Mouse (Mus musculus): ENCODE measurements around the gene Dnah6. TPM values are rescaled to one million over a fixed set of nuclear protein-coding genes. Genes with fewer than 3 reads are reported as not detected.

The Dnah6 gene
- polyA plus RNA-seq, 1 experiment from 2014 or later: 0.04 TPM

DNA sequence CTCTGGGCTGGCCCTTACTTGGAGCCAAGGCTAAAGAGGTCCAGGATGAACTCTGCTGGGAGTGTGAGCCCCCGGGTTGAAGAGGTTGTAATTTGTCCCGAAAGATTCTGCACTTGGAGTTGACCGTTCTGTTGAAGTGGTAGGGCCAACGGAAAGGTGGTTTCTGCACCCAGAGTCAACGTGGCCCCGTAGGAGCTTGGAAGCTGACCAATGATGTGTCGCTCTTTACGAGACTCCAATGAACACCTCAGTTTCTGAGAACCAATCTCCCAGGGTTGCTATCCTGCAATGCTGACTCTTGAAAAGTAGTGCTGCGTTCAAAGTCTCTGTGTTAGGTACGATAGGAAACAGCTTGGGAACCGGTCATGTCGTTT, 27.6 kb upstream of the Dnah6 start:
- Histone ChIP-seq H3K4me3 (peak overlapping the region; percentile 95), H3K4me1 (peaks cover 14% of the 10 kb centered on the region), H3K36me3 (replicated peaks) (no peaks in the 10 kb centered on the region; the same call in 1 of the 2 replicates), H3K27me3 (replicated peaks; ENCODE audit: low read depth, poor library complexity, severe bottlenecking) (no peaks in the 10 kb centered on the region), H3K27ac (replicated peaks) (peak overlapping the region; percentile 91), H3K9me3 (no peaks in the 10 kb centered on the region)
- DNase-seq (ENCODE audit: low spot score): no peak
- 11% methylated on average over 12 of the region's 12 CpGs for WGBS

DNA sequence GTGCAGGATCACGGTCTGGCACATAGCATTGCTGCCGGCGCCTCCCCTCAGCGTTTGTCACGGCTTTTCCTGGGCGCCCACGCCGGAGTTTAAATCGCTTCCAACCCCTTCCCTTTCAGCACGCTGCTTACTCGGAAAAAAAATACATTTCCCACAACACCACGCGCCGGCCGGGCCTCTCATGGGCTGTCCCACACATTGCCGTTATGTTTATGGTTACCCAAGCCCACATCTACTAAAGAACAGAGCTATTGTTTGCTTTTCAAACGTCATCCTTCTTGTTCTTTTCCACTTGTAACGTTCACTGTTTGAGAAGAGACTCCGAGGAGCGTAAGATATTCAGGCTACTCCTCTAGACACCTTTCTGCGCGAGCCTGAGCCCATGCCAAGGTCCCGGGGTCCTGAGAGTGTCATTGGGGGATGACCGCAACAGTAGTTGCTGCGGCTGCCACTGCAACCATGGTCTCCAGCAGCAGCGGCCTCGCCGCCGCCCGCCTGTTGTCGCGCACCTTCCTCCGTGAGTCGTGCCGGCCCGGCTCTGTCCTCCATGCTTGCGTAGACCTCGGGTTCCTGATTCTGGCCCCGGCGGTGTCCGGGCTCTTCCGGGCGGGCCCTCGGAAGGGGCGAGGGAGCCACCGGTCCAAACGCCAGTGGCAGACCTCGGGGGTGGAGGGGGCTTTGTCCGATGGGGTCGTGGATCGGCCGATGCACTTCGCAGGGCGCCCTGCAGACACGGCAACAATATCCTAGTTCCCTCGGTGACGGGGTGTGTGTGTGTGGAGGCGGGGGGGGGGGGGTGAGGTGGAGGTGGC, 27.0 kb upstream of the Dnah6 start, which contains the start of gene Suclg1:
Gene Suclg1, plus strand, starts transcription at position 146 of the 812 bp plus-strand sequence.
- under 1% methylated on average over 58 of the region's 58 CpGs for WGBS
- H3K27ac ChIP-seq (replicated peaks): peak within 1 kb of the TSS; percentile 91
- H3K4me3 ChIP-seq: peak within 1 kb of the TSS; percentile 95
- H3K9me3 ChIP-seq: no peaks in the 10 kb centered on the region
- H3K36me3 ChIP-seq (replicated peaks): no peaks in the 10 kb centered on the region; the same call in 1 of the 2 replicates
- DNase-seq (ENCODE audit: low spot score): peak; percentile 88
- H3K27me3 ChIP-seq (replicated peaks; ENCODE audit: low read depth, poor library complexity, severe bottlenecking): no peaks in the 10 kb centered on the region
- H3K4me1 ChIP-seq: peaks cover 14% of the 10 kb centered on the region

- DNase-seq (ENCODE audit: low spot score): peak; percentile 37
- 37% methylated on average over 4 of the region's 4 CpGs for WGBS
- peak overlapping the region; percentile 95 for H3K4me3 ChIP-seq
Observed at GRCm38 (mm10) chr6:73247452-73247851, 26.0 kb upstream of the Dnah6 start.

DNA sequence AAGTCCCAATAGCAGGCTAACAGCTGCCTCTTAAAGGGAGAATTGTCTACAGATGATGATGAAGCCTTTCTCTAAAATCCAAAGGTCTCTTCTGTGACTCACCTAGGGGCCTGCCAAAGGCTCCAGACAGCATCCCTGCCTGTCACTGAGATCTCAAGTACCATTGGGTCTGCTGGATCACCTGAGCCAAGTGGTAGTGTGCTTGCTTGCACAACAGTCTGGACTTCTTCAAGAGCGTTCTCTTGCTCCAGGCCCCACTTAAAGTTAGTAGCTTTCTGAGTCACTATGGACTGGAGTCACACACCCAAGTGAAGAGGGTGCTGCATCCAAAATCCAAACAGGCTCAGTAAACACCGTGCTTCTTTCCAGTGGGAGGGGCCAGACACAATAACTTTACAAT, 25.4 kb upstream of the Dnah6 start:
- Histone ChIP-seq H3K9me3 (no peaks in the 10 kb centered on the region), H3K4me3 (no peak overlapping the region), H3K27ac (replicated peaks) (no peak overlapping the region), H3K4me1 (peaks cover 14% of the 10 kb centered on the region), H3K36me3 (replicated peaks) (no peaks in the 10 kb centered on the region; the same call in 1 of the 2 replicates), H3K27me3 (replicated peaks; ENCODE audit: low read depth, poor library complexity, severe bottlenecking) (no peaks in the 10 kb centered on the region)
- 68% methylated on average over 2 of the region's 2 CpGs for WGBS
- no peak for DNase-seq (ENCODE audit: low spot score)

More at GRCm38 (mm10) chr6:73247452-73247851, 26.0 kb upstream of the Dnah6 start:
- H3K27me3 ChIP-seq (replicated peaks; ENCODE audit: low read depth, poor library complexity, severe bottlenecking): no peaks in the 10 kb centered on the region
- no peaks in the 10 kb centered on the region; the same call in 1 of the 2 replicates for H3K36me3 ChIP-seq (replicated peaks)
- H3K4me1 ChIP-seq: peaks cover 14% of the 10 kb centered on the region
- no peak overlapping the region for H3K27ac ChIP-seq (replicated peaks)
- no peaks in the 10 kb centered on the region for H3K9me3 ChIP-seq

GRCm38 (mm10) chr6:73235650-73236049, 14.2 kb upstream of the Dnah6 start:
- Histone ChIP-seq H3K27ac (replicated peaks) (no peak overlapping the region), H3K27me3 (replicated peaks; ENCODE audit: low read depth, poor library complexity, severe bottlenecking) (no peaks in the 10 kb centered on the region), H3K4me1 (no peaks in the 10 kb centered on the region), H3K36me3 (replicated peaks) (no peaks in the 10 kb centered on the region), H3K4me3 (no peak overlapping the region), H3K9me3 (no peaks in the 10 kb centered on the region)
- no peak for DNase-seq (ENCODE audit: low spot score)
- WGBS: 78% methylated on average over 3 of the region's 3 CpGs

DNA sequence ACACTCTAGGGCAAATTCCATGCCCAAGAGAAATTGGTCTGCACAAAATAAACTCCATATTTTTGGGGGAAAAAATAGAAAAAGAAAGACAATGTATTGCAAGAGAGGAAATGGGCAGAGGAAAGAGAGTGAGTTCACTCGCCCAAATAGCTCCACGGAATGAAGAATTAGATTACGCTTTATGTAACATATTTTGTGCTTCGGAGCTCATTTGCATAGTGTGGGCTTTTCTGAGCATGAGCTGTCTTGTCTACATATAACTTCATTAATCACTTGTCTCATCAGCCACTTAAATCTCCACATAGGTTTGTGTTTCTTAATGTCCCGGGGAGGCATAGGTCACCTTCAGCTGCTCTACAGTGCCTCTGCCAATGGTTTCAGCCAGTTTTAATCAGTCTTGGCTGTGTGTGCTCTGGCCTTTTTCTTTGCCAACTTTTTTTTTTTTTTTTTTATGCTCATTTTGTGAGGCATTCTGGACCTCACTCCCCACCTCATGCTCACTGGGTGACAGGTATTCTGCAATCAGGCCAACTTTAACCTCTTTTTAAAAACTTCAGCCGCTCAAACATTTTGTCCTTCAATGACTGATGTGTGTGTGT, 12.9 kb upstream of the Dnah6 start:
- Histone ChIP-seq H3K36me3 (replicated peaks) (no peaks in the 10 kb centered on the region), H3K4me3 (no peak overlapping the region), H3K27me3 (replicated peaks; ENCODE audit: low read depth, poor library complexity, severe bottlenecking) (no peaks in the 10 kb centered on the region), H3K27ac (replicated peaks) (no peak overlapping the region), H3K4me1 (no peaks in the 10 kb centered on the region), H3K9me3 (no peaks in the 10 kb centered on the region)
- 92% methylated on average over 6 of the region's 6 CpGs for WGBS
- no peak for DNase-seq (ENCODE audit: low spot score)

DNA sequence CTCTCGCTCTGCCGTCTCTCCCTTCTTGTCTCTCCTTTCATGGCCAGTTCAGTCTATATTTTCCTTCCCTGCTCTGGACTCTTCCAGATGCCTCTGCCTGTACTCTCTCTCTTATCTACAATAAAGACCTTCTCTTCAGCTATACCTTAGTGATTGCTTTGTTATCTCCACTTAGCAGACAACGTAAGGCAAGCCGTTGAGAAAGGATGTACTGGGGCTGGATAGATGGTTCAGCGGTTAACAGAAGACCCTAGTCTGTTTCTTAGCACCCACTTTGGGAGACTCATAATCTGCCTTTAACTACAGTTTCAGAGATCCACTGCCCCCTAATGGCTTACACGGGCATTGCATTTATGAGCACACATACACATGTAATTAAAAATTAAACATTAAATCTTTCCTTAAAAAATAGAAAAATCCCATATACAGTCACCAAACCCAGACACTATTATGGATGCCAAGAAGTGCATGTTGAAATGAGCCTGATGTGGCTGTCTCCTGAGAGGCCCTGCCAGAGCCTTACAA, 11.8 kb upstream of the Dnah6 start:
- Histone ChIP-seq H3K27me3 (replicated peaks; ENCODE audit: low read depth, poor library complexity, severe bottlenecking) (no peaks in the 10 kb centered on the region), H3K9me3 (no peaks in the 10 kb centered on the region), H3K4me1 (peaks cover 7% of the 10 kb centered on the region; the same call in 1 of the 2 replicates), H3K4me3 (no peak overlapping the region), H3K27ac (replicated peaks) (no peak overlapping the region), H3K36me3 (replicated peaks) (no peaks in the 10 kb centered on the region)
- 90% methylated on average over 6 of the region's 6 CpGs for WGBS
- no peak for DNase-seq (ENCODE audit: low spot score)

DNA sequence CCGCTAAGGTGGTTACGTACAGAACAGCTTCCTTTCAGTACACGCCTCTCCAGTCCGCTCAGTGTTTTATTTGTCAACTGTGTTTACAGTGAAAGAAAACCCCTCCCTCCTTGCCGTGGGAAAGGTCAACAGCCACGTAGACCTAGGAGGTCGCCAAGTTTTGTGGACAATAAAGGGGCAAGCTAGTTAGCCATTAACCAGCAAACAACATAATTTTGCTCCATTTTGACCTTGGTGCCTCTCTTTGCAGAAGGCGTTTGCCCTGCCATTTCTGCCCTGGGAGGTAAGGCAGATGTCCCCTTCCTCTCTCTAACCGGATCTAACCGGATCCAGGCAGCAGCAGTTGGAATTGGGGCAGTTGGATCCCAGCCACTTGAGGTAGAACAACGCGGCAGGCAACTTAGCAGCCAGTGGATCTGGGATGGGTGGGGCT, 10.7 kb upstream of the Dnah6 start:
- Histone ChIP-seq H3K4me3 (no peak overlapping the region), H3K27ac (replicated peaks) (no peak overlapping the region), H3K36me3 (replicated peaks) (no peaks in the 10 kb centered on the region), H3K27me3 (replicated peaks; ENCODE audit: low read depth, poor library complexity, severe bottlenecking) (no peaks in the 10 kb centered on the region), H3K9me3 (no peaks in the 10 kb centered on the region), H3K4me1 (peaks cover 7% of the 10 kb centered on the region; the same call in 1 of the 2 replicates)
- WGBS: 87% methylated on average over 12 of the region's 12 CpGs
- no peak for DNase-seq (ENCODE audit: low spot score)

DNA sequence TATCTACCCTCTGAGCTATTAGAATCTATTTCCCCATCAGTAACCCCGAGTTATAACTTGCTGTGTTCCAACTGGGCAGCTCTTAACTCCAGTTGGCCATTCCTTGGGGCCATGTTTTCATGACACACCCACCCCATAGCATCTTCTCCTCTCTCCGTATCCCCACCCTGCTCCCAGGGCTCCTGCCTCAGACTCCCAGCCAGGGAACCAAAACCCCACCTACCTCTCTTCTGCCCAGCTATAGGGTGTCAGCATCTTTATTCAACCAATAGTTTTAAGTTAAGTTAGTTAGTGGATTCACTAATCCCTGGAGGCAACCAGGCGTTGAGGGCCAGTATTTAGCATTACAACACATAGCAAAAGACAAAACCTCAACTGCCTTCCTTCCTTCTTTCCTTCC, 7.4 kb upstream of the Dnah6 start:
- peak overlapping the region; percentile 73 for H3K27ac ChIP-seq (replicated peaks)
- WGBS: 63% methylated on average over 3 of the region's 3 CpGs

GRCm38 (mm10) chr6:73228408-73228807, 7.0 kb upstream of the Dnah6 start:
- Histone ChIP-seq H3K4me3 (no peak overlapping the region), H3K36me3 (replicated peaks) (no peaks in the 10 kb centered on the region), H3K4me1 (peaks cover 8% of the 10 kb centered on the region; the same call in 1 of the 2 replicates), H3K27ac (replicated peaks) (peak overlapping the region; percentile 73), H3K9me3 (no peaks in the 10 kb centered on the region), H3K27me3 (replicated peaks; ENCODE audit: low read depth, poor library complexity, severe bottlenecking) (no peaks in the 10 kb centered on the region)
- peak; percentile 66 for DNase-seq (ENCODE audit: low spot score)
- 29% methylated on average over 4 of the region's 4 CpGs for WGBS

More for the DNA sequence above, 7.4 kb upstream of the Dnah6 start:
- H3K36me3 ChIP-seq (replicated peaks): no peaks in the 10 kb centered on the region
- peaks cover 7% of the 10 kb centered on the region; the same call in 1 of the 2 replicates for H3K4me1 ChIP-seq
- no peak for DNase-seq (ENCODE audit: low spot score)
- H3K9me3 ChIP-seq: no peaks in the 10 kb centered on the region
- H3K27me3 ChIP-seq (replicated peaks; ENCODE audit: low read depth, poor library complexity, severe bottlenecking): no peaks in the 10 kb centered on the region
- H3K4me3 ChIP-seq: no peak overlapping the region

DNA sequence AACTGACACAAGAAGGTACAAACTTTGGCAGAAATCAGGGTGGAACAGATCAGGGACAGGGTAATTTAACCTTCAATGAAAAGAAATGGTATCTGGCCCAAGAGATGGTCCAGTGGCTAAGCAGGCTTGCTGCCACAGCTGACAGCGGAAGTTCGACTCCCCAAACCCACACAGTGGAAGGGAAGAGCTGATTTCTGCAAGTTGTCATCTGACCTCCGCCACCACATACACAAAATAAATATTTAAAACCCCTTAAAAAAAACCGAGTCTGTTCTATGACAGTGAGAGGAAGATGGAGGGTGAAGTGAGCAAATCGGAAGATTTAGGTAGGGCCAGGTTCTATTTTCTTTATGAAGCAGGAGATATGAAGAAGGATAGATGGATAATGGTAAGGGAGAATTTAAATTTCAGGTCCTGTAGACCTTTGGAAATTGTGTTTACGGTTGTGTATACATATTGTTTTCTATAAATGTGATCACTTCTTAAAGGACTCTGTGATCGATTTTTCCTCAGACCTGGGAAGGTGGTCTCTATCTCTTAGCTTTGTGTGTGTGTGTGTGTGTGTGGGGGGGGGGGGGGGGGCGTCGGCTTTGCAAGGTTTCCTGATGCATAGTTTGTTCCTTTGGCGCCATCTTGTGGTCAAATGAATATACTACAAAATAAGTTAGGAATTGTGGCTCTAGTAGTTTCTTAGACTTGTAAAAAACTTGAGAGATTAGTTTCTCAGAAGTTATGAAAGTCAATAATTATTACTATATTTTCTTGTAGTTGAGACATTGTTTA, 6.1 kb upstream of the Dnah6 start:
- Histone ChIP-seq H3K27me3 (replicated peaks; ENCODE audit: low read depth, poor library complexity, severe bottlenecking) (no peaks in the 10 kb centered on the region), H3K36me3 (replicated peaks) (no peaks in the 10 kb centered on the region), H3K9me3 (no peaks in the 10 kb centered on the region), H3K27ac (replicated peaks) (no peak overlapping the region), H3K4me1 (peaks cover 16% of the 10 kb centered on the region), H3K4me3 (no peak overlapping the region)
- WGBS: 46% methylated on average over 10 of the region's 10 CpGs
- peak; percentile 53 for DNase-seq (ENCODE audit: low spot score)
